Mouse (Mus musculus) adrenal gland, postnatal 10 days (tissue): Measurements from ENCODE around the gene Fnbp1. TPM values are rescaled to one million over a fixed set of nuclear protein-coding genes. Genes with fewer than 3 reads are reported as not detected.

Source experiments
- DNase-seq: peaks from one replicate; pipeline ENCODE4 v3.0.0; 2021; ENCODE audit warnings: mixed read lengths
- total RNA-seq, 2 experiments: library from RNA; stranded (reverse); gene quantifications; 2 replicates each; pipeline ENCODE4 v1.2.3; 2021

Fnbp1 gene
- total RNA-seq, 2 experiments from 2014 or later: 48.1 to 58.5 TPM

GRCm38 (mm10) chr2:31098616-31099015 is 43.2 kb downstream of the Fnbp1 start:
- DNase-seq: peak; percentile 51

- no peak for DNase-seq
Observed at GRCm38 (mm10) chr2:31097276-31097675, 44.5 kb downstream of the Fnbp1 start.

- DNase-seq: no peak
Observed at GRCm38 (mm10) chr2:31096119-31096518, 45.7 kb downstream of the Fnbp1 start.

GRCm38 (mm10) chr2:31094565-31094964 is 47.2 kb downstream of the Fnbp1 start:
- peak; percentile 51 for DNase-seq

- DNase-seq: no peak
Observed at GRCm38 (mm10) chr2:31092939-31093338, 48.9 kb downstream of the Fnbp1 start.

DNA sequence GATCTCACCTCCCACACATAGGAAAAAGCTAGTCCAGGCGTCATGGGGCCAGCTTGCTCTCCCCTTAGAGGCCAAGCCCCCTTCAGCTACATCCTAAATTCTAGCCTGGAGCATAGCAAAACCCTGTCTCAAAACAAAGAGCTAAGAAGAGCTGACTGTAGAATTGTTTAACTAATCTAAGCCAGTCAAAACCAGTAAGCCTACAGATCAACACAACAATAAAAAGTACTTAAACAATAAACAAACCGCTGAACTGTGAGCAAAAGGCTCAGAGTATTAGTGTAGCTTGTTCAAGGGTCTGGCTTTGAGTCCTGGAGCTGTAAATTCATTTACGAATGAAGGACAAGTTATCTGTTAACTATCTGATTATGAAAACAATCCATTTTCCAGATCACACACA is 50.6 kb downstream of the Fnbp1 start:
- no peak for DNase-seq

DNA sequence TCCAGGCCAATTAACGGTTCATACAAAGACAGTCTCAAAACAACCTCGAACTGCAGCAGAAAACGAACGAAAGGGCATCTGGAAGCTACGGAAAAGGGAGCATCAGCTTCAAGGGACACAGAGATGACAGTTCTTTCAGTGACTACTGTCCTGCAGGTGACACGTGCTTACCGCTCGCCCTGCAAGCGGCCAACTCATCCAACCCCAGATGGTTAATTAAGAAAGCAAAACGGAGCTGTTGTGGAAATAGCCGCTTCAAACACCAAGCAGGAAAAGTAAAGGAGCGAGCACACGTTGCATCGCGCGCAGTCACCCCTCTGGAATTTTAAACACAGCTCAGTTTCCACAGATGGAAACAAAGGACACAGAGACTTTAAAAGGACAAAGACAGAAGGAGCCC is 52.2 kb downstream of the Fnbp1 start:
- no peak for DNase-seq

GRCm38 (mm10) chr2:31088871-31089270 is 52.9 kb downstream of the Fnbp1 start:
- DNase-seq: no peak

GRCm38 (mm10) chr2:31087663-31088661 is 53.8 kb downstream of the Fnbp1 start:
- DNase-seq: peak; percentile 44

- DNase-seq: peak; percentile 51
Observed at GRCm38 (mm10) chr2:31087085-31087484, 54.7 kb downstream of the Fnbp1 start.

DNA sequence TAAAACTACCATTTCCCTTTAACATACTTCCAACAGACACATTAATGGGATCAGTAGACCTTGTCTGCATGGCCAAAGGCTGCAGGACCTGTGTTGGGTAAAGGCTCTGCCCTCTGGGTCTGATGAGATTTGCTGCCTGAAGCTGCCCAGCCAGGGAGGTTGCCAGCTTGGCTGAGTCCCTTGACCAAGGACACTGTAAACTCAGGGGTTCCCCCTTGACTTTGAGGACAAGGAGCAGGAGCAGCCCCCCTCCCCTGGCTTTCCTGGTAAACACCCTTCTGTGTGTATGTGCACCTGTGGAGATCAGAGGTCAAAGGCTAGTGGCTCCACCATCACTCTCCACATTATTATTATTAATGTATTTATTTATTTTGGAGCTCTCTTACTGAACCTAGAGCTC is 55.3 kb downstream of the Fnbp1 start:
- peak; percentile 38 for DNase-seq

- no peak for DNase-seq
Observed at GRCm38 (mm10) chr2:31084169-31084850, 57.5 kb downstream of the Fnbp1 start.

- DNase-seq: no peak
Observed at GRCm38 (mm10) chr2:31083372-31083771, 58.4 kb downstream of the Fnbp1 start.

DNA sequence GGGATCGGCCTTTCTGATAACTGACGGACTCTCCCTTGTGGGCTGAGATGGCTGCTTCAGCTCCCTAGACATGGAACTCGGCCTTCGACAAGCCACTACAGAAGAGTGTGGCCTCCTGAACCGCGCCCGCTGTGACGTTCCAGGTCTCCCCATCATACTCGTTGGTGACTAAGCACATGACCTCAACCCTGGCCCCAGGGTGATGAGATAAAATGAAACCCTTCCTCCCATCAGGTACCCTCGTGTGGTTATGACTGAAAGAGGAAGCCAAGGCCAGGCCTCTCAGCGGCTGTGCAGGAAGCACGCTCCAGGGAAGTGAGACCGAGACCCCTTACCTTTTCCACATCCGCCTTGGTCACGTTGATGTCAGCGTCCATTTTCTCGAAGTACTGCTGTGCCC is 59.2 kb downstream of the Fnbp1 start:
- DNase-seq: no peak

DNA sequence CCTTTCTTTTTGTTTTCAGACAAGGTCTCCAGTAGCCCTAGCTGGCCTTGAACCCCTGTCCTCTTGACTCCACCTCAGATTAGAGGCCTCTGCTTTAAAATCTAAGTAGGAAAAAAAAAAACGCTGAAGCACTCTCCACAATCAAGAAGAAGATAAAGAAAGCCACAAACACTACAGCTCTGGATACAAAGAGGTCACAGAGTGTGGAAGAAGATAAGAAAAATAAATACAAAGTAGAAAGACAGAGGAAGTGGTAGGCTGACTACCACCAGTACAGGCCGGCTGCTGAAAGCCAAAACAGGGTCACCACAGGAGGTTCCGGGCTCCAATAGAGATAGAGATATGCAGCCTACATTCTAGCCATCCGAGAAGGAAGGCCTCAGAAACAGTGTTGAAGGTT is 60.5 kb downstream of the Fnbp1 start:
- no peak for DNase-seq

GRCm38 (mm10) chr2:31079117-31079516 is 62.7 kb downstream of the Fnbp1 start:
- no peak for DNase-seq

DNA sequence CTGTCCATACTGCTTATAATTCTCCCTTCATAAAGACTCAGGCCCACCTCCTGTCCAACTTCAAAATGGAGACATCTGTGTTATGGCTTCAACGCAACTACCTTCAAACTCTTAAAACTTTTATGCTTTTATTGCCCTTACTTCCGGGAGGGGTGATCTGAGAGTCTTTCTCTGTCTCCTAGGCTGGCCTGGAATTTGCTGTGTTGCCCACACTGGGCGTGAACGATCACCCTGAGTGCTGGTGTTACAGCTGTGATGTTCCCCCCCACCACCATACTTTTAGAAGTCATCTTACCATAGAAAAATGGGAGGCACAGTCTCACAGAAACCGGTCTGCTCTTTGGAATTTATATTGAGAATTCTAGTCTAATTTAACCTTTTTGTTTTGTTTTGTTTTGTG is 64.2 kb downstream of the Fnbp1 start:
- DNase-seq: no peak

DNA sequence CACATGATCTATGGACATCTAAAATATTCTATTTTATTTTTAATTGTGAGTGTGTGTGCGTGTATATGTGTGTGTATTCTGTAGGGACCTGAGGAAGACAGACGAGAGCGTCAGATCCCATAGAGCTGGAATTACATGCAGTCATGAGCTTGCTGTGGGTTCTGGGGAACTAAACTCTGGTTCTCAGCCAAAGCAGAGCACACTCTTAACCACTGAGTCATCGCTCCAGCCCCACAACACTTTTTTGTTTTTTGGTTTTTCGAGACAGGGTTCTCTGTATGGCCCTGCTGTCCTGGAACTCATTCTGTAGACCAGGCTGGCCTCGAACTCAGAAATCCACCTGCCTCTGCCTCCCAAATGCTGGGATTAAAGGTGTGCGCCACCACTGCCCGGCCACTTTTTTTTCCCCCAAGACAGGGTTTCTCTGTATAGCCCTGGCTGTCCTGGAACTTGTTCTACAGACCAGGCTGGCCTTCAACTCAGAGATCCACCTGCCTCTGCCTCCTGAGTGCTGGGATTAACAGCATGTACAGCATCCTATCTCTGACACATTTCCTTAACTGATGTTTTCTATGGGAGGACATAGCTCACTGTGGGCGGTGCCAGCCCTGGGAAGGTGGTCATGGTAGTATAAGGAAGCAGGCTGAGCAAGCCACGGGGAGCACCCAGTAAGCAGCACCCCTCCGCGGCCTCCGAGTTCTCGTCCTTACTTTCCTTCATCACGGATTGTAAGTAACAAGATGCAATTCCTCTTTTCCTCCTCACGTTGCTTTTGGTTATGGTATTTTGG is 65.3 kb downstream of the Fnbp1 start:
- DNase-seq: no peak

GRCm38 (mm10) chr2:31075836-31076235 is 66.0 kb downstream of the Fnbp1 start:
- DNase-seq: no peak

- DNase-seq: no peak
Observed at GRCm38 (mm10) chr2:31075168-31075567, 66.6 kb downstream of the Fnbp1 start.

DNA sequence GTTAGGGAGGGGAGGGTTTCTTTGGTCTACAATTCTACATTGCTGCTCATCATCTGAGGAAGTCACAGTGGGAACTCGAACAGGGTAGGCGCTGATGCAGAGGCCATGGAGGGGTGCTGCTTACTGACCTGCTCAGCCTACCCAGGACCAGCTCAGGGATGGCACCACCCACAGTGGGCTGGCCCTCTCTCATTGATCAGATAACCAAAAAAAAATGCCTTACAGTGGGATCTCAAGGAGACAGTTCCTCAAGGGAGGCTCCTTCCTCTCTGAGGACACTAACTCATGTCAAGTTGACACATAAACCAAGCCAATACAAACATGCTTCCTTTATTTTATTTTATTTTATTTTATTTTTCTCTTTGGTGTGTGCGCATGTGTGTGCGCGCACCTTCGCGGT is 72.3 kb downstream of the Fnbp1 start:
- no peak for DNase-seq

DNA sequence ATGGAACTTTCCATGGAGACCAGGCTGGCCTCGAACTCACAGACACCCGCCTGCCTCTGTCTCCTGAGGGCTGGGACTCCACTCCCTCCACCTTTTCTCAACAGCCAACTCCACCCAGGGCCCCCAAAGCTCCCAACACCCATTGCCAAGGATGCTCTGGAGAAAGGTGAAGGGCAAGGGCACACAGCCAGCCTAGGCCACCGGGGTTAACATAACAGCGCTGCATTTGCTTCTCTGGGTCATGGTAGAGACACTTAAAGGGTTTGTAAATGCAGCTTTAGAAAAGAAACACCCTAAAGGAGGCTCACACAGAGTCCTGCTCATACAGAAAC is 72.7 kb downstream of the Fnbp1 start:
- DNase-seq: no peak
